Mouse (Mus musculus): Measurements from ENCODE around the gene Btc. TPM values are rescaled to one million over a fixed set of nuclear protein-coding genes. Genes with fewer than 3 reads are reported as not detected.

The Btc gene
- 1 to 10 TPM; 2.2 to 6.4 TPM for total RNA-seq (2021)
- long read RNA-seq, experiment 1, transcript Btc-201 (6 exons, 2,876 nt) = major isoform, 5 of 5 reads
- long read RNA-seq, experiment 1, partial matches to known transcripts = 0 of 5 reads
- long read RNA-seq, experiment 1, other reads (novel, unspliced or antisense) = 0 of 5 reads
- long read RNA-seq, experiment 2, partial matches to known transcripts = 0 of 5 reads
- long read RNA-seq, experiment 2, other reads (novel, unspliced or antisense) = 1 of 5 reads

DNA sequence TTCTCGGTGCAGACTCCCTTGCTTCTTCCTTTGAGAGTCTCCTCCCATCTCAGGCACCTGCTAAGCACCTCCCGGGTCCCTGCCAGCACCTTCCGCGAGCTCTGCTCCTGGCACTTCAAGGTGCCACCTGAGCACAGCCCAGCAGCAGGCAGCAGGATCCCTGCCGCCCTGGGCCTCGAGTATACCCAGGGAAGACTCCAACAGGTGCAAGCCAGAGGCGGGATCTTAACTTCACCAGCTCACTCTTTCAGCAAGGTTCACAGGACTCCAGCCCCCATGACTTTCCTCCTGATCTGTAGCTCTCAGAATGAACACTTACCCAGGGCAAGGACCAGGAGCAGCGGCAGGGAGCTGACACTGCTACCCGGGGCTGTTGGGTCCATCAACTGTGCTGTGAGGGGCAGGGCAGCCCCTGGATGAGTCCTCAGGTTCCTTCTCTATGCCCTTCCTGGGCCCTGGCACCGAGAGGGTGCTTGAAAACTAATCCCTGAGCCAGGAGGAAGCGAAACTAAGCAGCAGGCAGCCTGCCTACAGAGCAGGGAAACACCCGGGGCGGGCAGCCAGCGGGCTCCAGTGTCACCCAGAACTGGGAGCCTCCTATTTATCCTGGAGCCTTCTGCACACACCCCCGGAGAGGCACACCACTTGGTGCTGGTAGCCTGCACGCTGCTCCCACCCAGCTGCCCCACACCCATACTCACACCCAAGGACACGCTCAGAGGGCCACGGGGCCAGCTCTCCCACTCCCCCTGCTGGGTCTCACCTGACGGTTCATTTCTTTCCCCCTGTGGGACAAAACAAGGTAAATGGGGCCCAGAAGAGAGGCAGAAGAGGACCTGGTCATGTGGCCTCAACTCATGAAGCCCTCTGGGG is at the start of gene Btc:
Btc (minus strand) TSS at position 656 of the 873 bp plus-strand sequence.
- peak; percentile 83 for DNase-seq

DNA sequence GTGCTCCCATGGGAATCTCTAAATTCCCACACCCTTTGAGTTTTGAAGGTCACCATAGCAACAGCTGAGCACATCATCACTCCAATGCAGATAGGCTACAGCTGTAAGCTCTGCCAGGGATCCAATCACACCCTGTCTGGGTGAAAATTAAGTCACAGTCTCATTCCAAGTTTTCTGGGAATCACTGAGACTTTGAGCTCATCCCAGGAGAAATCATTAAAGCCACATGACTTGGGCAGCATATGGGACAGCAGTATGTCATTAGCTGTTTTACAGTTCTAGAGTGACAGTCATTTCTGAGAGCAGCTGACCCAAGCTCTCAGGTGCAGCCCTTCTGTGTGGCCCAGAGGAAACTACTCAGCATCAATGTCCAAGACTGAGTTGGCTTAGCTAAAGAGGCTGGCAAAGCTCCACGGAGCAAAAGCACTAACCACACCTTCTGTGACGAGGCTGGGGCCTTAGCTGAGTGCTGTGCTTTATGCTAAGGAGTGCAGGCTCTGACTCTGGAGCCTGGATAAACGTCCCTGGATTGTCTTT is 42.3 kb upstream of the Btc start:
- DNase-seq = peak; percentile 48

DNA sequence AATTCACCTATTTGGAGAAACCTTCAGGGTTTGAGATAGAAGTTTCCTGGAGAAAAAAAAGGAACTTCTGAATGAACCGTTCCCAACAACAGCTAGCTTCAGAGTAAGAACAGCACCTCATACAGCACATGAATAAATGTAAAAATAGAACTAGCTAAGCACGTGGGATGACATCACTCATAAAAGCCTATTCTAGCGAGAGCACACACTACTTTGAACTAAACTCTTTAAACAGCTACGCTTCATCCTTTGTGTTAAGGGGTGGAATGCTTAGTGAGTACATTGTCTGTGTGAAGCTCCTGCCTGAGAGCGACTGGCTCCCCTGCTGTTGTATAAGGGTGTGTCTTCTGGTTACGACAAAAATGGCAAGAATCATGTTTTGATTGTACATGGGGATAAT is 33.8 kb upstream of the Btc start:
- DNase-seq = no peak

DNA sequence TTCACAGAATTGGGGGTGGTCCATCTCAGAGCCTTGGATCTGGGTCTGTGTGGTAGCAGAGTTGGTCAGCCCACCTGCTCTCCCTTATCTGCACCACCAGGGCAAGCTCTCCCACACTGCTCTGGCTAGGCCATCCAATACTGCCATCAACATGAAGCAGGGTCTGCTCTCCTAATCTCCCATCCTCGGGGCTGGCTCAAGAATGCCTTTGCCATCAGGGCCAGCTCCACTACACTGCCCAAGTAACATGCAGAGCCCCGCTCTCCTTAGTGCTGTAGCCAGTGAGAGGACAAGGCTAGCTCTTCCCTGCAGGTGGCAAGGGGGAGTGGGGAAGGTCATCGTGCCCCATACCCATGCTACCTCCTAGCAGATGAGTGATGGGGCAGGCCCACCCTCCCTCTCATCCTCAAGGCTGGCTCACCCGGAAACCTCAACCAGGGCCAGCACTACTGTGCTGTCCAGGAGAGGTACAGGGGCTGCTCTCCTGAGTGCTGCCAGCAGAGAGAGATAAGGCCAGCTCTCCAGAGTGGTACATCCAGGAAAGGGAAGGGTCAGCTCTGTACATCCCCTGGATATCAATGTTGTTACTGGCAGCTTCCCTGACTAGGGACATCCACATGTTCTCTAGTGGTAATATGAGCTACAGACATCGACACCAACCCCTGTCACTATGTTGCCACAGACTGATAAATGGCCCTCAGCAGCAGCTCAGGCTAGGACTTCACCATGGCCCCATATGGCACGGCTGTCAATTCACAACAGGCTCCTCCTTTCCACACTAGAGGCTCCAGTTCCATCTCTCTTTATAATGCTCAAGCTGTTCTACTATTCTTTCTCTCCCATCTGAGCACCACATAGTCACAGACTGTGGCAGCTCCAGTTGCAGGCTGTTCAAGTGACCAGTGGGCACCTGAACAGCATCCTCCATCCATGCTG is 32.2 kb upstream of the Btc start:
- DNase-seq = no peak

DNA sequence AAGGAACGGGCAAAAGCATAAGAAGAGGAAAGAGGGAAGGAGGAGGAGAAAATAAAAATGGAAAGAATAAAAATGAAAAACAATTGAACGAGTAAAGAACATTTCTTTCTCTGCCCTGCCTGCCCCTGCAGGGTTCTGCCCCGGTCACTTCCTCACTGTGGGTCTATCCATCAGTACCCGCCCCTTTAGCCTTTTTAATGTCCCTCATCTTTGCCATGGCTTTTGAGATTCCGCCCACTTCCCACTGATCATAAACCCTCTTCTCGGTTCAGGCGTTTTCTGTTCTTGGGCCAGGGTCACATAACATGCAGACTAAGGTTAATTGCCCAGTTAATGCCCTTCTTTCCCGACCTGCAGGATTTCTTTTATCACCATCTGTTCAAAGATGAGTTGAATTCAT is 25.8 kb upstream of the Btc start:
- DNase-seq = no peak

DNA sequence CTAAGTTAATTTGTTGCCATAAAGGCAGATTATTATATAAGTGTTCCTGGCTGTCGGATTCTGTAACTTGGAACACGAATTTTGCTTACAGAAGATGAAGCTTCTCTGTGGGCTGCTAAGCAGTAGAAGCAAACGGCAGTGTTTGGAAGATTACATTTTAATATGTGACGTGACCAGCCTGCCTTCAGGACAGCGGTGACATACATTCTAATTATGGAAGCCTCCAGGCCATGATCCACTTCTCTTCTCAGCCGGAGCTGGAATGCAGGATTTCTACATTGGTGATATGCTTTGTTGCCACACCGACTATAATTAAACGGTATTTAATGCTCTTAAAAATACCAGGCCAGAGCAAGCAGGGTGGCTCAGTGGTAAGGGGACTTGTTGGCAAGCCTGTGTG is 11.0 kb upstream of the Btc start:
- DNase-seq = no peak

DNA sequence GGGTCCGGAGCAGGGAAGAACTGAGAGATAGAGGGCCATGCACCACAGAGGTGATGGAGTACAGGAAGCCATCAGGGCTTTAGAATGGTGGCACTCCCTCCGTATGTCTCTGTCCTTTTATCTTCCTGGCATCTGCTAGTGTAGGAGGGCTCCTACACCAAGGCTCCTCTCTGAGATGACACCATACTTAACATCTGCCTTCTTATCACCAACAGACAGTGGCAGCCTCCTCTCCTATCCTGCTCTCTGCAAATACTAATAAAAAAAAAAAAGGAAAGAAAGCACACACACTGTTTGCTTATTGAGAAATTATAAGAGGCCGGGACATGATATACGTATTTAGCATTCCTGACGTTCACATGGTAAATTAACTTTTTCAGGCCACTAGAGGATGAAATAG is 1.5 kb upstream of the Btc start:
- DNase-seq = no peak

DNA sequence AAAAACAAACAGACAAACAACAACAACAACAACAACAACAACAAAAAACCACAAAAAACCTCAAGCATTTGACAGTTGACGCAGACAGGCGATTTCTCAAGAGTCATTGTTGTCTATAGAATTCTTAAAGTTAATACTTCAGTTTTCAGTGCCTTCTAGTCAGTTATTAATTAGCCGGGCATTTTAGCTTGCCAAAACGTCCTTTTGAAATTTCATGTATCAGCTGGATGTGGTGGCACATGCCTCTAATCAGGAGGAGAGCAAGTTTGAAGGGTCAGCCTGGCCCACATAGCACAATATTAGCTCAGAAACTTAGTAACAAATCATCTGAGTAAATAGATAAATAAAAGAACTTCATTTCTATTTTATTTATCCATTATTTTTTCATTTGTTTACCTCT is 487 bp upstream of the Btc start:
- DNase-seq = no peak

DNA sequence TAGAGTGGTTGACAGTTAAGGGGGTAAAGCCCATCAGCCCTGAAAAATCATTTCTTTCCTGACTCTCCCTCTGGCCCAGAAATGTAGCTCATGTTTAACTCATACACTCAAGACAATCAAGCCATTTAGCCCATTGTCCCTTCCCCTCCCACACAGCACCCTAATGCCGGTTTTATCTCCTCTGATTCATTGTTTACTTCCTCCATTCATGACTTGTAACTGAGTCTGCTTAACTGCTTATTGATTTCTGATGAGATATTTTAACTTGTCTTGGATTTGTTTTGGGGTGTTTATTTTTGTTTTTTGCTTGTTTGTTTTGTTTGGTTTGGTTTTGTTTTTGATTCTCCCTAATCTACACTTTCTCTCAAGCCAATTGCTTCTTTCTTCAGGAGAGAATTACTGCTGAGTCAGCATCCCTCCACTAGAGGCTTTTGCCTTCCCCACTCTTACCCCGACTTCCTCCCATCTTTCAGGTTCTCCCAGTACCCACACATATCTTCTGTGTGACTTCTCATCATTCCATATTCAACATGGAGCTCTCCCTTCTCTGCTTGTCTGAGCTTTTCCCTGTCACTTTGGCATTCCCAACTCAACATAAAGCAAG is 2.2 kb downstream of the Btc start:
- DNase-seq = no peak

DNA sequence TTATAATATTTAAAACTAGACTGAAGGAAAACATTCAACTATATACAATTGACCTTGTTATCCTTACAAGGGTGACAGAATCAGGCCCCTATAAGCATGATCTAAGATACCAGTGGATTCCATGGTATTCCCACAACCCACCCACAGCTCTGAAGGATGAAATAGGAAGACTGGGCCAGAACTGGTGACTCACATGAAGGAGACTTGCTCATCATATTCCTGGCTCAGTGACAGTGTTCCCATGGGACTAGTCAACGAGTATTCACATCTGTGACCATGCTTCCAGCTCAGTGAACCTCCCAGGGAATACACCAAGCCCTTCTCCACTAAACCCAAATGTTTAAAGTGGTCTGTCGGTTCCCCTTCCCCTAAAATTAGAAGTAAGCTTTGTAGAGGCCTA is 27.3 kb downstream of the Btc start:
- peak; percentile 5 for DNase-seq

DNA sequence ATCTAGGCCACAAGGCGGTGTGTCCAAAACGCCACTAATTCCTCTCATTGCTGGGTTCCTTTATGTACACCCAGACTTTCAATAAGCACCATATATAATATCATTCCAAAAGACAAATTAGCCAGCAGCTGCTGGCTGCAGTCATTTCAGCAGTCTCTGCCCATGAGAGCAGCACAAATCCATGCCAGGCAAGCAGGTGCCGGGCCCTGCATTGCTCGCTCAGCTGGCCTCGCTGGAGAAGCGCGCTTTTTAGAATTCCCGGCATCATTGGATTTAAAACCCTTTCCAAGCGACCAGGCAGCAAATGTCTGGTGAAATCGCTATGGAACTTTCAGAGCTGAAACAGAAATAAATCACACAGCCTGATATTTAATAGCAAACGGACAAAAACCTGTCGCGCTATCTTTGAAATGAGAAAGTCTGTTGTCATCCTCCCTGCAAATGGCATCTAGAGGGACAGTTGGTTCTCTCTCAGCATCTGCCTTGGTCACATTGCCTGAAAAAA is 34.7 kb downstream of the Btc start:
- DNase-seq = no peak

DNA sequence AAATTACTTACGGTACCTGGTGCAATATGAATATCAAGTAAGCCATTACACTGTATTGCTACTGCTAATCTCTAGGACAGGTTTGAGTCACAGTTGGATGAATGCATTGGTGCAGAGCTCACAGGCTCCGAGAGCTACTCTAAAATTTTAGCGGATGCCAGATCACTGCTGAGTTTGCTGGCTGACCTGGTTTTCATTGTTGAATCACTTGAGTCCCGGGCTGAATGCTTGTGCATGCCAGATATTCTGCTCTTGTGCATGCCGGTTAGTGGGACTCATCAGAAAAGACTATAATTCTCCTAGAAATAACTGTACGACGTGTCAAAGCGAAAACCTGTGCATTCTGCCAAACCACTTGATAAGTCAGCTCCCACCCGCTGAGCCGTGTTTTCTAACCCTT is 35.9 kb downstream of the Btc start:
- no peak for DNase-seq

DNA sequence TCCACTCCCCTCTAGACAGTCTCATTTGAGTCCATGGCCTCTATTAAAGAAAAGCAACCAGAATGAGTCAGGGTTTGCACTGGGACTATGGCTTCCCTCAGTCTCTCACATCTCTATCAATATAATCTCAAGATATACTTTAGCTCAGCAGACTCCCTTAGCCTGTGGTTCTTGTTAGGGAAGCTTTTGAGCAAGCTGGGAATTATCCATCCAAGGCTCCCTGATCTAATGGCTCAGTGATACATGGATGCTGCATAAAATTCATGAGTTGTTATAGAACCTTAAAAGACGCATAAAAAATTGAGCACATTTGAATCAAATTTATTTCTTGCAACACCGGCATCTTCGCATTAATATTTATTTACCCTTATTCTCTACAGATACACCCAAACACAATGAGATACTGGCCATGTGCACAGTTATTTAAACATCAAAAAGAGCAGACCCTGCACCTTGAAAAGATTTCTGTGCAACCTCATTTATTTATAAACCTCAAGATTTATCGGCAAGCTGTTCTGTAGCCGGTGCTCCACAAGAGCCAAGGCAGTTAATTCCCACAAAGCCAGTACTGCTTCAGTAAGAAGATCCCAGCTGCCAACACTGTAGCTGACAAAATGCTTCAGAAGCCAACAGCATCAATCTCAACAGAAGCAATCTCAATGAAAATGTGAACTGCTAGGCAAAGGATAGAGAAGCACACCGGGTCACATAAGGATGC is 39.4 kb downstream of the Btc start:
- DNase-seq = no peak

DNA sequence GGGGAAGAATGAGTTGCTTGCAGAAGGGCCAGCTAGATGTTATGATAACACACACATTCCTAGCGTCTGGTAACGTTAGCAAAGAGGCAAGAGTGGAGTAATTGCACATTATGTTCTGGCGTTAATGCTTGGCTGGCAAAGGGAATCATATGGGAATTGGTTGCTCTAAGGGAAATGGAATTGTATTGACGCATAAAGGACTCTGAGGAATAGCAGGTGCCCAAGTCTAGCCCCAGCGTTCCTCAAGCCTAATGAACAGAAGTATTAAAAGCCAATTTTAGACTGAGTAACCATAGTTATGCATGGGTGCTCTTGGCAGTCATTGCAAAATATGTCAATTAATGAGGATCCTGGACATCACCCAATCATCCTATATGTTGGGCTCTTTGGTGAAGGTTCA is 50.1 kb downstream of the Btc start:
- DNase-seq = peak; percentile 33

DNA sequence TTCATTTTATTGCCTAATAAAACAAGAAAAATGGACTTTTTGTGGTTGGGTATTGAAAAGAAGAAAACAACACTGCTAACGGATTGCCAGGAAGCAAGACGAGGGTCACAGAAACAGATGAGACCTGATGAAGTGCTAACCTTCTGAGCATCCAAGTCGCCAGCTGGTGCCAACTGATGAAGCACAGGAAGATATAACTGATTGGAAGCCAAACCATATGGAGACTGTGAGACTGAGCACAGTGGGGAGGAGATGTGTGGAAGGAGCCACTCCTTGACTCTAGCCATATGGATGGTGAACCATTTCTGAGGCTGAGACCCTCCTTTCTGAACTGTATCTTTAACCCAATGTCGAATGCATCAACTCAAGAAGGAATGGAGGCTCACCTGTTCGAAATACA is 57.1 kb downstream of the Btc start:
- DNase-seq = no peak

DNA sequence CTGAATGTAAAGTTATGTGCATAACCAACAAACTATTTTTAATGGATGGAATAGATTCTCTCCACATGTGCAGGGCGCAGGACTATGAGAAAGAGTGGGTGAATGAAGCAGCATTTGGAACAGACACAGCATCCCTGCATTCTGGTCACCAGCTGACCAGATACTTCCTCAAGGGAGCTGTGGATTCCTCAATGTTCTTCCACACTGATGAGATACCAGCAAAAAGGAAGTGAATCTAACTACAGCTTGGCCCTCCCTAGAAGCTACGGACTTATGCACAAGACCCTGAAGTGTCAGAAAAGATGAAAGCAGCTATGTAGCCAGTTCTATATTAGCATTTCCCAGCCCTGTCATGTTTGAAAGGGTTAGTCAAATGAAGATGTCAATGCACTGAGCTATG is 57.7 kb downstream of the Btc start:
- no peak for DNase-seq

DNA sequence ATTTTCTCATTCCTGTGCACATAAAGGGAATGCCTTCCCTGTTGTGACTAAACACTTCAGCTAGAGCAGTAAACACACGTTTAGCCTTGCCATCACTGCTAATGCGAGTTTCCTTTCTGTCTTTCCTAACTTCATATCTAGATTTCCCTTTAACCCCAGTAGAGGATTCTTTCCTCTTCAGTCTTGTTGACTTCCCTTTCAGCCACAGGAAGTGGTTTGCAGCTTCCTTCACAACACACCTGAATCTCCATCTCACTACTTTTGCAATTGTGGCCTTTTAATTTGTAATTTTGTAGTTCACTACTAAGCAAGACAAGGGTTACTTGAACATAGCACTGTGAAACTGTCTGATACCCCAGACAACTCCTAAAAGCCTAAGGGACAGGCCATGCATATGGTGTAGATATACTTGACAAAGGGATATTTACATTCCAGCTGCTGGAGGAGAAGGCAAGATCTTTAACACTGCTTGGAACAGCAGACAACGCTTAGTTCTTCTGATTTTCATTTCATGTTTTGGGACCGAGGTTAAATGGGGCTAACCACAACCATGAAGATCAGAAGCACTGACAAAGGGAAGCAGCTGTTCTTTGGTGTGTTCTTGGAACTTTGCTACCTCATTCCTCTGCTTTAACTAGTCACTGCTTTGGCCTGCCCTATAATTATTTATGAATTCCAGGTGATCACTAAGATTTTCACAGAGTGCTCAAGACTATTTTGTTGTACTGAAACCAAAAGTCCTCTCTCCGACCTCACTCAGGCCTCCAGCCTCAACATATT is 60.6 kb downstream of the Btc start:
- no peak for DNase-seq

DNA sequence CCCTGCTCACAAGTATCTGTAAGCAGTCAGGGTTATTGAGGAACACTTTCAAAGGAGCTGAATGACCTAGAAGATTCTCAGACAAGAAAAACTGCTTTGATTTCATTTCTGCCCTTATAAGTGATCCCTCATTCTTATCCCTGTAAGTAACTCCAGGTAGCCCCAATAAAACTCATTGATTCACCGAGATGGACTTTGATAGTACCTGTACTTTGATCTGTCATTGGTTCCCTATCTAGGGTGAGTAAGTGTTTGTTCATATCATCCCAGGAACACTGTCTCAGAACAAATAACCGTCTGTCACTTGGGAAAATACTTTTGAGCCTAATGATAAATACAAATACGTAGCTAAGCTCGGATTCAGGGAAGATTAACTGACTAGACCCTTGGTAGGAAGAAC is 68.6 kb downstream of the Btc start:
- no peak for DNase-seq

DNA sequence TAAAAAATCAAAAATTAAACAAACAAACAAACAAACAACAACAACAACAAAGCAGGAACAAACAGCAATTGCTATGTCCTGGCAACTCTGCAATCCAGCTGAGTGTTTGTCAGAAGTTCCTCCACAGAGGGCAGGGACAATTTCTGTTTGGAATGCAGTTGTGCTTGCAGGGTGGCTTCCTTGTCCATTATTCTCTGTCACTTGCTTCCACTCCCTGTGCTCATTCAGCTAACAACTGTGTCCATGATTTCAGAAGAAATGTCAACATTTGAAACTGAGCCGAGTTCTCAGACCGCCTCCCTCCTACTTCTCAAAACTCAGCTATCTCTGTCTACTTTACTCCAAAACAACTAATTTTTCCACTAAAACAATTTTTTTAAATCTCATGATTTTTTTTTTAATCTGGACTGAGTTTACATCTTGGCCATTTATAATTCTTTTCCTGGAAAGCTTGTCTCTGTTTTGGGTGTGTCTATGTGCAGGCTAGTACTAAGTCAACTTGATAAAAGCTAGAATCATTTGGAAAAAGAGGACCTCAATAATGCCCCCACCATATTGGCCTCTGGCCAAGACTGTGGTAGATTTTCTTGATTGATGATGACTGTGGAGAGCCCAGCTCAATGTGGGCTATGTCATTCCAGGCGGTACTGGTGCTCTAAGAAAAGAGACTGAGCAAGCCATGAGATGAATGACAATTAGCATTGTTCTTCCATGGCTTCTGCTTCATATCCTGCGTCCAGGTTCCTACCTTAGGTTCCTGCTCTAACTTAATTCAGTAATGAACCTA is 70.5 kb downstream of the Btc start:
- DNase-seq = no peak

DNA sequence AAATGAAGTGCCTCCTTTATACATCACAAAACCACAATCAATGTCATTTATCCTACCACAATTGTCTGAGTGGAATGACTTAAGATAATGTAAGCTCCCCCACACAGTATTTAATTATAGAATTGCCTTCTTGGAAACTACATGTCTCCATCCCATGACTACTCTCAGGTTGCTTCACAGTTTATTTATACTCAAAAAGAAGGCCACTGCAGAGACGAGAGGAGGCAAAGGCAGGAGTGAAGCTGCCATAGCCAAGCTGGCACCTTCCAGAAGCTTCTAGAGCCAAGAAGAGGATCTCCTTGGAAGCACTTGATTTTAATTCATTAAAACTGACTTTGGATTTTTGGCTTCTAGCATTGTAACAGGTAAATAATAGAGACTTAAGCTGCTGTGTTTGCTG is 81.0 kb downstream of the Btc start:
- no peak for DNase-seq

All from adrenal gland, postnatal 10 days (tissue).